Mouse (Mus musculus): ENCODE data around the gene Dact3. TPM values are rescaled to one million over a fixed set of nuclear protein-coding genes. Genes with fewer than 3 reads are reported as not detected.

Gene Dact3
- polyA plus RNA-seq, 1 experiment, result 3.8 TPM

GRCm38 (mm10) chr7:16838804-16839426 lies 36.2 kb upstream of the Dact3 start:
- H3K4me1 ChIP-seq (replicated peaks; ENCODE audit: control insufficient read depth, insufficient read depth, low read length), result peaks cover 31% of the 10 kb centered on the region
- H3K27me3 ChIP-seq (ENCODE audit: control insufficient read depth, insufficient read depth, low read length), result no peaks in the 10 kb centered on the region
- no peak for TF ChIP-seq POLR2A (IDR thresholded peaks at IDR 0.05; ENCODE audit: control insufficient read depth, extremely low read depth, insufficient read depth, low read length, poor library complexity)
- TF ChIP-seq CTCF (IDR thresholded peaks at IDR 0.05; ENCODE audit: borderline replicate concordance, control insufficient read depth, extremely low read depth, insufficient read depth, low read length, poor library complexity), result no peak
- peaks cover 29% of the 10 kb centered on the region for H3K36me3 ChIP-seq (ENCODE audit: control insufficient read depth, insufficient read depth, low read length)
- H3K27ac ChIP-seq (ENCODE audit: control insufficient read depth, insufficient read depth, low read length), result no peak overlapping the region
- no peak for DNase-seq
- H3K4me3 ChIP-seq (ENCODE audit: control insufficient read depth, insufficient read depth, low read length), result no peak overlapping the region
- WGBS, result 87% methylated on average over 6 of the region's 6 CpGs

DNA sequence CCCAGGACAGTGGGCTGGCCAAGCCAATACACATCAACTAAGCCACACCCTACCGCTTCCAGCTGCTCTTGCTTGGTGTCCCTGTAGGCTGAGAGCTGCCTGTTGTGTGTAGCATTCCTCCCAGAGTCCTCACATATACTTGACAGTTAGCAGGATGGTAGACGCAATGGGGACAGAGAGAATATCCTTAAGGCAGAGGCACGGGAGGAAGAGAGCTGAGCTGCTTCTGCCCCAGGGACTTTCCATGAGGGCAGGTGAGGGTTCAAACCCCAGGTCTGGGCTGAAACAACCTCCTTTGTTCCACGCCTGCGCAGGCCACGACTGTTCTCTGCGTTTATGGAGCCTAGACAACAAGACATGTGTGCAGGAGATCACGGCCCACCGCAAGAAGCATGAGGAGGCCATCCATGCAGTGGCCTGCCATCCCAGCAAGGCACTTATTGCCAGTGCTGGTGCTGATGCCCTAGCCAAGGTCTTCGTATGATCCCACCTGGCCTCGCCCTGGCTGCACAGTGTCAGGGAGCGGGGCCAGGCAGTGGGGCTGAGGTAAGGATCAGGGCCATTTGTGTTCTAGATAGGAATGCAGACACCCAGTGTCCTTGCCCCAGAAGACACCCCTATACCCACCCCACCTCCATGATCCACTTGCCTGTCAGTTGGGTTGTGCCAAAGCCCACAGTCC lies 35.5 kb upstream of the Dact3 start:
- whole genome bisulfite sequencing, result 96% methylated on average over 12 of the region's 12 CpGs
- Histone ChIP-seq H3K27me3 (ENCODE audit: control insufficient read depth, insufficient read depth, low read length) (no peaks in the 10 kb centered on the region), H3K4me3 (ENCODE audit: control insufficient read depth, insufficient read depth, low read length) (no peak overlapping the region), H3K4me1 (replicated peaks; ENCODE audit: control insufficient read depth, insufficient read depth, low read length) (peaks cover 31% of the 10 kb centered on the region), H3K36me3 (ENCODE audit: control insufficient read depth, insufficient read depth, low read length) (peaks cover 22% of the 10 kb centered on the region; the same call in 1 of the 2 replicates), H3K27ac (ENCODE audit: control insufficient read depth, insufficient read depth, low read length) (no peak overlapping the region)
- no peak for DNase-seq
- TF ChIP-seq POLR2A (IDR thresholded peaks at IDR 0.05; ENCODE audit: control insufficient read depth, extremely low read depth, insufficient read depth, low read length, poor library complexity) (no peak), CTCF (IDR thresholded peaks at IDR 0.05; ENCODE audit: borderline replicate concordance, control insufficient read depth, extremely low read depth, insufficient read depth, low read length, poor library complexity) (no peak)

DNA sequence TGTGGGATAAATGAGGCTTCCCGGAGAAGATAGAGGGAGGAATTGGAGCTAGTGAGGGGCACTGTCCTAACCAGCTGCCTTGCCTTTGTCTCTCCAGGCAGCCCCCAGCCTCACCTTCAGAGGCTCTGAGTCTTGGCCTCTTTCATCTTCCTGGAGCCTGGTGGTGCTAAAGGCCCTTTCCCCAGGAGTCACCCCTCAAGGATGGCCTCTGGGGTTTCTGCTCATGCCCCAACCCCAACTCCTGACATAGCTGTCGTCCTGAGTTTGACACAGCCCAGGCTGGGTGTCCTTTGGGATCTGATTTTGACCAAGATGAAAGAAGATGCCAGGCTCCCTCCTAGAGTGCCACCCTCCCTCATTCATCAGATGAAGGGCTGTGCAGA lies 35.0 kb upstream of the Dact3 start:
- 97% methylated on average over 2 of the region's 2 CpGs for WGBS
- Histone ChIP-seq H3K27ac (ENCODE audit: control insufficient read depth, insufficient read depth, low read length) (no peak overlapping the region), H3K4me3 (ENCODE audit: control insufficient read depth, insufficient read depth, low read length) (no peak overlapping the region), H3K27me3 (ENCODE audit: control insufficient read depth, insufficient read depth, low read length) (no peaks in the 10 kb centered on the region), H3K36me3 (ENCODE audit: control insufficient read depth, insufficient read depth, low read length) (peaks cover 20% of the 10 kb centered on the region; the same call in 1 of the 2 replicates), H3K4me1 (replicated peaks; ENCODE audit: control insufficient read depth, insufficient read depth, low read length) (peaks cover 31% of the 10 kb centered on the region)
- no peak for TF ChIP-seq POLR2A (IDR thresholded peaks at IDR 0.05; ENCODE audit: control insufficient read depth, extremely low read depth, insufficient read depth, low read length, poor library complexity)
- TF ChIP-seq CTCF (IDR thresholded peaks at IDR 0.05; ENCODE audit: borderline replicate concordance, control insufficient read depth, extremely low read depth, insufficient read depth, low read length, poor library complexity), result no peak
- DNase-seq, result no peak

GRCm38 (mm10) chr7:16841078-16841477 lies 34.0 kb upstream of the Dact3 start:
- Histone ChIP-seq H3K27ac (ENCODE audit: control insufficient read depth, insufficient read depth, low read length) (peak overlapping the region; percentile 97), H3K4me3 (ENCODE audit: control insufficient read depth, insufficient read depth, low read length) (peak overlapping the region; percentile 16), H3K4me1 (replicated peaks; ENCODE audit: control insufficient read depth, insufficient read depth, low read length) (peaks cover 33% of the 10 kb centered on the region), H3K27me3 (ENCODE audit: control insufficient read depth, insufficient read depth, low read length) (no peaks in the 10 kb centered on the region), H3K36me3 (ENCODE audit: control insufficient read depth, insufficient read depth, low read length) (peaks cover 20% of the 10 kb centered on the region; the same call in 1 of the 2 replicates)
- 25% methylated on average over 4 of the region's 4 CpGs for WGBS
- no peak for TF ChIP-seq CTCF (IDR thresholded peaks at IDR 0.05; ENCODE audit: borderline replicate concordance, control insufficient read depth, extremely low read depth, insufficient read depth, low read length, poor library complexity)
- TF ChIP-seq POLR2A (IDR thresholded peaks at IDR 0.05; ENCODE audit: control insufficient read depth, extremely low read depth, insufficient read depth, low read length, poor library complexity), result no peak
- DNase-seq, result peak; percentile 52

DNA sequence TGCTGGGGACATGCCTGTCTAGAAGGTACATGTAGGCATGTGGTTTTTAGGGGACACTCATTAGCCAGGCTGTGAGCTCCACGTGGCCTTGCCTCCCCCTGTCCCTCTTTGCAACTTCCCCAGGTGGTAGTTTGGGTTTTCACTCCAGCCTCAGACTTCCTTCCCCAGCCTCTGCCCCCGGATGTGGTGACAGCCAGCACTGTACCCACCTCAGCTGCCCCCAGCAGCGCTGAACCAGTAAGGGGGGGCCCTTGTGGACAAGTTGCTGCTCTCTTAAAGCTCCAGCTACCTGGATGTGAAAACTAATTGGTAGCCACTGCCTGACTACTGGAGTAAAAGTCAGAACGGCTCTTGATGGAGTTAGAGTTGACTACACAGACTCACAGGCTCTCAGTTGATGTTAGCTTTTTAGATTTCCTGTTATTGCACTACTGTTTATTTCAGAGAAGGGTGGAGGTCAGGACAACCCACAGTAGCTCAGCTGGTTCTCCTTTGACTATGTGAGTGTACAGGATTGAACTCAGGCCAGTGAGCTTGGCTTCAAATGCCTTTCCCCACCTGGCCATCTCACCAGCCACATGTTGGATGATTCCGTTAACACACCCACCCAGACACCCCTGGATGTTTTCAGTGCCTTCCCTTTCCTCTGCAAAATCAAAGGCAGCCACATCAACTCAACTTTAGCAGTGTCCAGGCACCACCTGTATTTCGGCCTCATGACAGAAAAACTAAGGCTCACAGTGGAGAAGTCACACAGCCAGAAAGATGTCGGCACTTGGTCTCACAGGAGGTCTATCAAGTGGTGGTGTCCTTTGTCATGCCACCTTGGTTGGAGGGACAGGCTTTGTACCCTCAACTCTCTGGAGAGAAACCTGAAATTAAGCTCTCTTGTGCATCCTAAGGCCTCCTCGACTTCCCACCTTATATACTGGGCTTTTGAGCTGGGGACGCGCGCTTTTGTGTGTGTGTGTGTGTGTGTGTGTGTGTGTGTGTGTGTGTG lies 33.3 kb upstream of the Dact3 start:
- H3K27me3 ChIP-seq (ENCODE audit: control insufficient read depth, insufficient read depth, low read length), result no peaks in the 10 kb centered on the region
- H3K4me1 ChIP-seq (replicated peaks; ENCODE audit: control insufficient read depth, insufficient read depth, low read length), result peaks cover 33% of the 10 kb centered on the region
- peak; percentile 89 for DNase-seq
- TF ChIP-seq POLR2A (IDR thresholded peaks at IDR 0.05; ENCODE audit: control insufficient read depth, extremely low read depth, insufficient read depth, low read length, poor library complexity) (no peak; the same call in 1 of the 2 replicates), CTCF (IDR thresholded peaks at IDR 0.05; ENCODE audit: borderline replicate concordance, control insufficient read depth, extremely low read depth, insufficient read depth, low read length, poor library complexity) (no peak)
- H3K36me3 ChIP-seq (ENCODE audit: control insufficient read depth, insufficient read depth, low read length), result peaks cover 22% of the 10 kb centered on the region; the same call in 1 of the 2 replicates
- peak overlapping the region; percentile 99 for H3K4me3 ChIP-seq (ENCODE audit: control insufficient read depth, insufficient read depth, low read length)
- WGBS, result 3% methylated on average over 11 of the region's 11 CpGs
- H3K27ac ChIP-seq (ENCODE audit: control insufficient read depth, insufficient read depth, low read length), result peak overlapping the region; percentile 97

DNA sequence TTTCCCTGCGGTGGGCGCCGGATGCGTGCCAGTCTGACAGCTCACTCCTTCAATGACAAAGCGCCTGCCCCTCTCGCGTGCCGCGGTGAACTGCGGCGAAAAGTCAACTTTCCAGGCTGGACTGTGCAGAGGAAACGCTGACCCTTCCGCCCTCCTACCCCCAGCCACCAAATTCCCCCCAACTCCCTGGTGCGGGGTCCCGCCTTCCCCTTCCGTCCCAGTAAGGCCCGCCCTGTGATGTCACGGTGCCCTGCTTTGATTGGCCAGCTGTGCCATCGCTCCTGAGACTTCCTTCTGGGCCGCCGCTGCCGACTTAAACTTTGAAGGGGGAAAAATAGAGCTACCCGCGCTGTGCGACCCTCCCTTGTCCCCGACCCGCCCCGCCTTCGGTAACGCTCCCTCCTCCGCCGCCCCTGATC lies 32.5 kb upstream of the Dact3 start, which contains the start of gene Prkd2:
Gene Prkd2 (plus strand): TSS at position 258 of the 419 bp plus-strand sequence.
- Histone ChIP-seq H3K27ac (ENCODE audit: control insufficient read depth, insufficient read depth, low read length) (peak within 1 kb of the TSS; percentile 97), H3K27me3 (ENCODE audit: control insufficient read depth, insufficient read depth, low read length) (no peaks in the 10 kb centered on the region), H3K4me3 (ENCODE audit: control insufficient read depth, insufficient read depth, low read length) (peak within 1 kb of the TSS; percentile 99), H3K4me1 (replicated peaks; ENCODE audit: control insufficient read depth, insufficient read depth, low read length) (peaks cover 33% of the 10 kb centered on the region), H3K36me3 (ENCODE audit: control insufficient read depth, insufficient read depth, low read length) (peaks cover 27% of the 10 kb centered on the region; the same call in 1 of the 2 replicates)
- 0 out of 2 replicates have a peak, but pooled peaks have one; percentile 10 for TF ChIP-seq CTCF (IDR thresholded peaks at IDR 0.05; ENCODE audit: borderline replicate concordance, control insufficient read depth, extremely low read depth, insufficient read depth, low read length, poor library complexity)
- peak; percentile 79 for TF ChIP-seq POLR2A (IDR thresholded peaks at IDR 0.05; ENCODE audit: control insufficient read depth, extremely low read depth, insufficient read depth, low read length, poor library complexity)
- WGBS, result under 1% methylated on average over 31 of the region's 32 CpGs
- peak; percentile 95 for DNase-seq

All from thymus, adult 2 months (tissue).